Mouse (Mus musculus) erythroid progenitor cell, adult 5-6 weeks (primary cell): ENCODE measurements around the gene Dclre1c. TPM values are rescaled to one million over a fixed set of nuclear protein-coding genes. Genes with fewer than 3 reads are reported as not detected.
A peak's percentile ranks its signal among the peaks of the same experiment; 100 is the strongest.
"Not testable (repeated sequence)": the region's sequence is repeated elsewhere in the genome, so short reads cannot be mapped to it uniquely, and the experiment has no call there.

Experiments
- ATAC-seq: replicated peaks from 2 replicates; pipeline ENCODE4 v1.8.0; 2016; ENCODE audit warnings: moderate number of reproducible peaks, mild to moderate bottlenecking, moderate TSS enrichment, inconsistent platforms; ENCODE audit not compliant: poor library complexity, low FRiP score, severe bottlenecking
- total RNA-seq, 2 experiments: library from RNA; stranded (forward) in 1 of 2; stranded (reverse) in 1 of 2; fragments of 150-400 nt in 1 of 2; fragments of 186-747, 209-891 nt in 1 of 2; gene quantifications; 2 replicates each; pipeline versions ENCODE4 v1.2.3 to v1.2.4; 2015 to 2017; ENCODE audit warnings: low replicate concordance in 2 of 2

Gene Dclre1c
- total RNA-seq (2015; ENCODE audit: low replicate concordance) (16.8 and 21.3 TPM in 2 replicates), total RNA-seq (2017; ENCODE audit: low replicate concordance) (12.2 and 17.9 TPM in 2 replicates)

DNA sequence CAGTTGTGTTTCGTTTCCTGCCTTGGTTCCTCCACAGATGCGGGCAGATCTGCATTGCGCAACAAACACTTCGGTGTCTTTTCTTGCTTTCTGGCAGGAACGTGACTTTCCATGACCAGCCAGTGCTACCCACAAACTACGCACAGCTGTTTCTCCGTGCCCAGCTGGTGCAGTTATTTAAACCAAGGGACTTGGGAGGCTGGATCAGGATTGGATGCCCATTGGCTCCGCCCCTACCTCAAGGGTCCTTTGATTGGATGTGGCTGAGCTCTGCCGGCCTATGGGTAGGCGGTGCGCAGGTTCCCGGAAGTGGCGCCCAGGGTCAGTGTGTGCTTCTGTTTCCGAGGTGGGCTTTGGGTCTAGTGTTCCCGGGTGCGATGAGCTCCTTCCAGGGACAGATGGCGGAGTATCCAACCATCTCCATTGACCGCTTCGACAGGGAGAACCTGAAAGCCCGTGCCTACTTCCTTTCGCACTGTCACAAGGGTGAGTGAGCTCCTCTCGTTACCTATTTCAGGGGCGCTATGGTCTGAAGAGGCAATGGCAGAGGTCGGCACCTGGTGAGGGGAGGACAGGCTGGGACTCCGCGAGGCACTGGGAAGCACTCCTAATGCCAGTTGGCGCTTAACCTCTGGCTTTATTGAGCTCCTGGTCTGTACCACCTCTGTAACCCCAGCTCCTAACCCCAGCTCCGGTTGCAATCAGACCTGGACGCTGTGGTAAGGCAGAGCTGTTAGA, at the start of gene Dclre1c:
TSS of gene Dclre1c (plus strand) at position 291 of the 738 bp plus-strand sequence.
- ATAC-seq: peak; percentile 97

DNA sequence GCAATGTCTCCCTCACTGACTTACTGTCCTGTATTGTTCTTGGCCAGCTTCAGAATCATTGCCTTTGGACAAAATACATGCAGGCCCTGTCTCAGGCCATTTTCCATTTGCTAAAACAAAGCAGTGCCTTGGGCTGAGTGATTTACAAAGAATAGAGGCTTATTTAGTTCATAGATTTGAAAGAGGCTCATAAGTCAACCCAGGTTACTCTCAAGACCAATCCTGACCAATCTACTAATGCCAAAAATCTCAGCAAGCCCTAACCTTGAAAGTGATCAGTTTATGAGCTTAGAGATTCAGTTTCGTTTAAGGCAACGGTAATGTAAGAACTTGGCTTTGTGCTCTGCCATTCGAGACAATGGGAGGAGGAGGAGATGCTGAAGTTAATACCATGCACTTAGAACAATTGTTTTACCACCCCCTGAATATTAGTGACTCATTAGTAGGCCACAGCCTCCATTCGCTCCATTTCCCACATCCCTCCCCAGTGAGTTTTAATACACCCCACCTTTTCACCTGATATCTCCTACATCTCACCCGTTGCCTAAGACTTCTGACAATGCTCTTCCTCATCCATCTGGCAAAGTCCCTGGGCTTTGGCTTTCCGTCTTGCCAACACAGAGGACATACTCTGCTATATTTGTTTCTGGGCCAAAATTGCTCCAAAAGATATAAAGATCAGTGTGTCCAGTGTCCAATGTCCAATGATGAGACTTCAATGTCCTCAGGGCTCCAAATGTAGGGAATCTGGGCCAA, 36.6 kb upstream of the Dclre1c start:
- no peak for ATAC-seq

DNA sequence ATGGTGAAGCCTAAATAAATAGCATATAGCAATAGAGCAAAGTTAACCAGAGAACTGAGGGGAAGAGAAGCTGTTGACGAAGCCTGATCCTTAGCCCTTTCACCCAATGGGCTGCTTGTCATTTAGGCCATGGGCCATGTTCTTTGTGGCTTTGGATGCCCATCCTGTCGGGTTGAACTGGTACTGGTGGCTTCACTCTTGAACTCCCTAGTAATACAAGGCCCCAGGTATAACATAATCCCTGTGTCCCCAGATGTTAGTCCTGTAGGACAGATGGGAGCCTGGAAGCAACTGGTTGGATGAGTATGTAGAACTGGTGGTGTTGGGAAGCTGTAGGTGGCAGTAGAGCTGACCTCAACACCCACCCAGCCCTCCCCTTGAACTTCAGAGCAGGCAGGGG, 32.0 kb upstream of the Dclre1c start:
- ATAC-seq: no peak

DNA sequence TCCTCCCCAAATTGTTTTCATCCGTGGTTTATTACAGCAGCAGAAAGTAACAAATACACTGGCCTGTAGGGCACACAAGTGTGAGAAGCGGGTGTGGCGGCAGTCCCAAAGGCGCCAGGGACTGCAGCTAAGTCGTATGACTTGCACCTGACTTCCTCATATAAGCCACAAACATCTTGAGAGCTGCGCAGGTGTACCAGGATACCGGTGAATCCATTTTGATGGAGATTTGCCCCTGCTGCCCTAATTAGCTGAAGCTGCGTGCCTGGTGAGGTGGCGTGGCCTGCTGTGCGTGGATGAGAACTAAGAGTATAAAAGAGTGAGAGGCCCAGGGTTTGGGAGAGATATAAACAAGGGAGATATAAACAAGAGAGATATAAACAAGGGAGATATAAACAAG, 26.8 kb upstream of the Dclre1c start, which contains the start of gene Olah:
TSS of gene Olah (minus strand) at position 101 of the 400 bp plus-strand sequence.
- ATAC-seq: not testable (repeated sequence)

DNA sequence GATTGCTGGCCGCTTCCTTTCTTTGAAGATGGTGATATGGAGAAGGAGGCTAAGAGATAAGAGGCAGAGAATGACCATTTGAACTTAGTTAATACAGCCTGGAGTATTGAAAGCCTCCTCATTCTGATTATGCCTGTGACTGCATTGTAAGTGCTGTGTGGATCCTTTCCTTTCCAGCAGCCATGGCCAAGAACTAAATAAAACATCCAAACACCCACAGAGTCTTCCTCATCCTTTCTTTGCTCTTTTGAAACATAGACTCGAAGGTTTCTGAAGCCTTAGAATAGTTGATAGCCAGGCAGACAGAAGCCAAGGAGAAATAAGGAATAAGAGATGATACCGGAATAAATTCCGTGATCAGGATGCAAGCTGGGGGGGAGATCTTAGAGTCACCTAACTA, 17.9 kb upstream of the Dclre1c start:
- no peak for ATAC-seq

DNA sequence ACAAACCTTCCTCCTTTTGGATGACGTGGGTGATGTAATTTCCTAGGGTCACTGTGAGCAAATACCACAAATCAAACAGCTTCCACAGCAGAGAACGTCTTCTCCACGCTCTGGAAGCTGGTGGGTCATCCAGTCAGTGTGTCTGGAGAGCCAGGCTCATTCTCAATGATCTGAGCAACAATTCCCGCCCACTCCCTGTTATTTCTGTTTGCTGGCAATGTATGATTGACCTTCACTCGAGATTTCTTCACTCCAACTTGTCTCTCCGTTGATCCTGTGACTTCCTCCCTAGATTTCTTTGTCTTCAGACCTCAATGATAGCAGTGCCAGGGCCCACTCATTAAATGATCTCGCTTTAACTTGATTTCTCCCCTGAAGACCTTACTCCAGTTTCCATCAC, 16.2 kb upstream of the Dclre1c start:
- ATAC-seq: no peak

DNA sequence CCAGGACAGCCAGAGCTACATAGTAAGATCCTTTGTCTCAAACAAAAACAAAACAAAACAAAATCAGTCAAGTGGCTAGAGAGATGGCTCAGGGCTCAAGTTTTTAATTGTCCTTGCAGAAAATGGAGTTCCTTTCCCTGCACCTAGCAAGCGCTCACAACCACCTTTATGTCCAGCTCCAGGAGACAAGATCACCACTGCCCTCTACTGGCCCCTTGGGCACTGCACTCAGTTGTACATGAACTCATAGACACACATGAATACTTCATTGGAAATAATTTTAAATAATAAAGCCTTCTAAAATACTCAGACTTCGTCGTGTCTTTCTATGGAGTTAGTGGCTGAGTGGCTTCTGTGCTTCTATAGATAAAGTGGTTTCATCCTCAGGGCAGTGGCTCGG, 9.7 kb upstream of the Dclre1c start:
- 0 out of 2 replicates have a peak, but pooled peaks have one; percentile 66 for ATAC-seq

DNA sequence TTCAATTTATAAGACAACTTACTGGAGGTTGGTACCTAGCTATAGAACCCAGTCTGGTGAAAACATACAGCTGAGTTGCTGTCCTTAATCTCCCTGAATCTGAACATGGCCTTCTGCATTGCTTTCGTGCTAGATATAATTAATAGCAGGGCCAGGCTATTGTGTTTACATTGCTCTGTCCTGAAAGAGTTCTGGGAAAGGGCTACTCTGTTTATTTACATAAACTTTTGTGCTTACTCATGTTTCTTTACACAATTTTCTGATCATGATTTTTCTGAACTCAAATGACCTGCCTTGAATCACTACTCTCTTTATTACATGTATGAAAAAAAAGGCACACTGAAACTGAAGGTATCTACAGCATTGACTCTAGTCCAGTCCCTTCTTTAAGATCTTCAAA, 8.3 kb upstream of the Dclre1c start:
- no peak for ATAC-seq

DNA sequence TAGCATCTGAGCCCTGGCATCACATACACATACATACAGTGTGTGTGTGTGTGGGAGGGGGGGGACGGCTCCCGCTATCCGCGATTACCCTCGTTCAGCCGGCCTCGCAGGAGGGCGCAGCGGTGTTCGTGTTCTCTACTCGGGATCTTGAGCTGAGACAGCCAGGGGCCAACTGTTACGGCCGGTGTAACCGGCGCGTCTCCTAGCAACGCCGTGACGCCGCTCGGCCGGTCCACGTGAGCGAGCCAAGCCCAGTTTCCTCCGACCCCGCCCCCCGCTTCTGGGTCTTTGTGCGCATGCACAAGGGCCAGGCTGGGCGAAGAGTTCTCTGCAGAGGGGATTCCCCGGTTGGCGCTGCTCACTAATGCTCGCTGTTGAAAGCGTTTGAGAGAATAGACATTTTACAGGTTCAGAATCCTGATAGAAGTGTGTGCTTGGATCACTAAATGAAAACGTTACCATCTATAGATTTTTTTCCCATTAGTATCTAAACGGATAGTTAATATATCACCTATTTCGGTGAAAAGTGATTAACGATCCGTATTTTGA, 5.0 kb upstream of the Dclre1c start:
- ATAC-seq: peak; percentile 78

DNA sequence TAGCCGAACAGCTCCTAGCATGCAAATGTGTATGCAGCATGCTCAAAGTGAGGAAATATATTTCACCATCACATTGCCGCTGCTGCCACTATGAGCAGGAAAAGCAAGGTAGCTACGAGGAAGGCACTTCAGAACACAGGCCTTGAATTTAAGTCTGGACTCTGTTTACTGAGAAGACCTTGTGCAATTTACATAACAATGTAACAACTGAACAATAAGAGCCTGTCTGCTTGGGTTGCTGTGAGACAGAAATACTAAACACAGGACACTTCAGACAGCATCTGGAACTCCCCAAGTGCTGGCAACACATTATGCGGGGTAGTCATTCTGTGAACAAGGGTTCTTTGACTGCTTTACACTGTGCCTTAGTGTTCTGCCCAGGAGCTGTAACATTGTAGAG, 3.8 kb upstream of the Dclre1c start:
- ATAC-seq: no peak

DNA sequence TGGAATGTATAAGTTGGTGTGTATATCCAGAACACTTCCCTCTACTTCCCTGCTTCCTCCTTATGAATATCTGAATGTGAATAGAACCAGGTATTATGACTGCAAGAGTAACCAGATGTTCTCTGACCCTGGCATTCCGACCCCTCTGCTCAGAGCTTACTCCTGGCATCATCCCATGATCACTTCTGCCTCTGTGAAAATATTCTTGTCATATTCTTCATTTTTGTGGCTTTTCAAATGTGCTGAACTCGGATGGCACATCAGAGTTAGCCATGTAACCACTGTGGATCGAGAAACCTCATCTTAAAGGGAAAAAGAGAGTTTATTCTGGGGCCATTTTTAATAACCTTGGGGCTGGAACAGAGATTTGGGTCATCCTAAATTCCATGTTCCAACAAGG, 1.4 kb upstream of the Dclre1c start, which contains the start of gene Meig1:
TSS of gene Meig1 (minus strand) at position 101 of the 400 bp plus-strand sequence.
- ATAC-seq: no peak

DNA sequence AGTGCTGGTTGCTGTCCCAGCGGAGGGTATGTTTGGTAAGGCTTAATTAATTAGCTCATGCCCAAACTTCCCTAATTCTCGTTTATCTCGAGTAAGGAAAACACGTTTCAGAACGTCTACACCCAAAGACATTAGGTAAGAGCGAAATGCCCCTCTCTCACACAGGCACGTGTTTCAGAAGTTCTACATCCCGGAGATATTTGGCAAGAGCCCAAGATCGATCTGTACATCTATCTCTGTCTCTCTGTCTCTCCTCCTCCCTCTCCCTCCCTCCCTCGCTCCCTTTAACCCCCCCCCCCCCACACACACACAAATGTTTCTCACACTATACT, 614 bp downstream of the Dclre1c start:
- ATAC-seq: no peak; the same call in 1 of the 2 replicates

DNA sequence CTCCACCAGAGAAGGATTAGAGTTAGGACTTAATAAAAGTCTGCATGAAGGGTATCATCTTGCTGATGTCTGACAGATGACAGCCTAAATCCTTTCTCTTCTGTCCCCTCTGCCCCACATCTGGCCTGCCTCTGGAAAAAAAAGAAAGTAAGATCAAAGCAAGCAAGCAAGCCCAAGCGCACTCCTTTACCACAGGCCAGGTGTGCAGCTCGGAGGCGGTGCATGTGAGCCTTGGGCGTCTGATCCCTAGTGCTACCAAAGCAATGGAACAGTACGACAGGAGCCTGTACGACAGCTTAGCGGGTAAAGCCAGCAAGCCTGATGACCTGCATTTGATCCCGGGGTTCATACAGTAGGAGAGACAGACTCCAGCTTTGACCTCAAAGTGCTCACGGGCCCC, 7.0 kb downstream of the Dclre1c start:
- ATAC-seq: no peak

DNA sequence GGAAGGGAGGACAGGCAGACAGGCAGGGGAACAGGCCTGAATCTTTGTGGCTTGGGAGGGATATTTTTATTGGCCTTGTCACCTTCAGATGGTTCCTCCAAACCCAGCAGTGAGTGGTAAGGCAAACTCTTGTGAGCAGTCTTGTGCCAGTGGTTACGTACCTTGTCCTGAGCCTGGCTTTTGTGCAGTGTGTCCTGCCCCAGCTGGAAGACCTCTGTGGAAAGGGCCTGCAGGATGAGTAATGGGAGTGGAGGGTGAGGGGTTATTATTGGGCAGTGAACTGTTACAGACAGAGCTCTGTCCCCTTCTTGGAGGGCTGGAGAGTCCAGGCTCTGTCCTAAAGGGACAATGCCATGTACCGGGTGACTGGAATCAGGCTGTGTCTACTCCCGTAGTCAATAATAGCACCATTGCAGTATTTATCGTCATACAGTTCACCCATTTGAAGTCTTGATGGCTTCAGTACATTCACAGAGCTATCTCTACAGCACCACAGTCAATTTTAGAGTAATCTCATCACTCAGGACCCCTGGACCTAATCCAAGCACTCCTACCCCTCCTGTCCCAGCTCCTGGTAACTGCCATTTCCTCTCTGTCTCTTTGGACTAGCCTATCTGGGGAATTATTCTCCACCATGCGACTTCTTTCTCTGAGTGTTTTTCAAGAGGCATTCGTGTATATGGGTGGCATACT, 11.6 kb downstream of the Dclre1c start:
- 0 out of 2 replicates have a peak, but pooled peaks have one; percentile 14 for ATAC-seq

DNA sequence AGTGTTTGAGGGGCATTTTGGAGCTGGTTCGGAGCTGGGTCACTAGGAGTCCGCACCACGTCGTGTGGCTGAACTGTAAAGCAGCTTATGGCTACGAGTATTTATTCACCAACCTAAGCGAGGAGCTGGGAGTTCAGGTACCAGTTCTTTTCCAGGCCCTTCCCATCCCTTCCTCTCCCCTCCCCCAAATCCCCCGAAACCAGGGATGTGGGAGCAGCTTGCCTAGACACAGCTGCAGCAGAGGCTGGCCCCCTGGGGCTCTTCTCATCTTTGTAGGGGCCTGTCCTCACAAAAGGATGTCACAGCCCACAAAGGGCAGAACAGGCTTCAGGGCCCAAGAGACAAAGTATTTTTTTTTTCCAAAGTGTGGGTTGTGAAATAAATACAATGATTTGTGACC, 14.0 kb downstream of the Dclre1c start:
- ATAC-seq: no peak

DNA sequence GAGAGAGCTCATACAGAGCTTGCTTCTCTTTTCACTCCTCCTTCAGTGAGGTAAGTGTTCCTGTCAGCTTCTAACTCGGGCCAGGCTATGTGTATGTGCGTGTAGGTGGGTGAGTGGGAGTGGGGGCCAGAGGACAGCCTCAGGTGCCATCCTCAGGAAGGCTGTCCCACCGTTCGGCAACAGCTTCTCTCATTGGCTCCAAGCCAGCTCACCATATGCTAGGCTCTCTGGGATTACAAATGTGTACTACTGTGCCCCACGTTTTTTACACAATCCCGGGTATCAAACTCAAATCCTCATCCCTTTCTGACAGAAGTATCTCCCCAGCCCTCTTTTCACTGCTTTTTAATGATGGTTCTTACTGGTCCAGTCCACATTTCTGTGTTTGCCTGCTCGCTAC, 20.3 kb downstream of the Dclre1c start:
- no peak for ATAC-seq

DNA sequence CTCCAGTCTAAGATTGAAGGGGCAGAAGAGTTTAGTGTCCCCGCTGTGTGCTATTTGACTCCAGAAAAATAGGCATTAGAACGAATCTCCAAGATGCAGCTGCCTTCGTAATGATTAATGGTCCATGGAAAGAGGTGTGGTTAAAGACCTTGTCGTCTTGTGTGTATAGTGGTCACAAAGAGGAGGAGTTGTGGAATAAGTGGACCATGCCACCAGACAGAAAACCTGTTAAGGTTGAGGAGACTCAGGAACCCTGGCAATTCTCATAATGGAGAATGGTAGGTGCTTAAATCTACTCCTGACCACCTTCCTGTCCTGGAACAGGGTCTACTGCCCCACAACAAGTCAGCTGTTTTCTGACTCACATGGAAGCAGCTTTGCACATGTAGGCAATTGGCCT, 22.1 kb downstream of the Dclre1c start:
- ATAC-seq: no peak

DNA sequence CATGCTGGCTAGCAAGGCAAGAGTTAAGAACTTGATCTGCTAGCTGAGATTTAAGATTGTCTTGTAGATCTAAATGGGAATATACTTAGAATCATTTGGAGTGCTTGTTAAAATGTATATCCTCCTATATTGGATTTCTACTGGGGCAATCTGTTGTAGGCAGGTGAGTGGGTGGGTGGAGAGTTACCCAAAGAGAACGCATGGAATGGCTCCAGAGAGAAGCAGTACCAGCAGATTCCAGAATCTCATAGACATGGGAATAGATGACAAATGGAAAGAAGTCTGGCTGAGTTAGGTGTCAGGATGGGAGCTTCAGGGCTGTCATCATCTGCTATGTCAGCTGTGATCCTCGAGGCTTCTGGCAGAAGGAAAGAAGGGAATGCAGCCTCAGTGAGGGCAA, 25.5 kb downstream of the Dclre1c start:
- no peak for ATAC-seq

DNA sequence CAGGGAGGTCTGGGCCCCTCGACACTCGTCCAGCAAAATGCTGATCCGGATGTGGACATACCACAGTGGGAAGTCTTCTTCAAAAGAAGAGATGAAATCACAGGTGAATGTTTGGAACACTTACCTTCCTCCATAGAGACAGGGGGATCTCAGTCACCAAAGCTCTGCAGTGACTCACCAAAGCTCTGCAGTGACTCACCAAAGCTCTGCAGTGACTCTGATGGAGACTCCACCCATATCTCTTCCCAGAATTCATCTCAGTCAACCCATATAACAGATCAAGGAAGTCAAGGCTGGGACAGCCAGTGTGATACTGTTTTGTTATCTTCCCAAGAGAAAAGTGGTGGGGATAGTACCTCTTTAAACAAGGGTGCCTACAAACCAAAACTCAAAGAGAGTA, 29.2 kb downstream of the Dclre1c start:
- ATAC-seq: no peak

DNA sequence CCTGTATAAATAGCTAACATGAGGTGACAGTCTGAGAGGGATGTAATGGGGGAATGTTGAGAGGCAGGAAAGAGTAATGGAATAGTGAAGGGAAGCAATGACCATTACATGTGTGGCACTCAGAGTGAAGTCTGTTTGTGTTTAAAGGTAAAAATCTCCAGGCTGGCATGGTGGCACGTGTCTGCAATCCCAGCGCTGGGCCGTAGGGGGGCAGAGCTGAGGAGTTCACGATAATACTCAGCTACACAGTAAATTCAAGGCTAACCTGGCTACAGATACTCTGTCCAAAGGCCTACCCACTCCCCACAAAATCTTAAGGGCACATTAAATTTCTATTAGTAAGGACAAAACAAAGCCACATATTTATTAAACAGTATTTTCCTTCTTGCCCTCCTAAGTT, 32.7 kb downstream of the Dclre1c start:
- ATAC-seq: 0 out of 2 replicates have a peak, but pooled peaks have one; percentile 39
